Mouse (Mus musculus) megakaryocyte, embryonic 14.5 days (primary cell): ENCODE measurements around the gene Gm9922.

Experiments used
- FLI1 ChIP-seq: IDR thresholded peaks from 2 replicates; pipeline ENCODE4 v1.6.1; 2012; ENCODE audit warnings: low read length, inconsistent platforms, mixed read lengths
- GATA1 ChIP-seq: IDR thresholded peaks from 3 replicates; pipeline ENCODE4 v1.6.1; 2012; ENCODE audit warnings: mixed read lengths, low read length, inconsistent platforms, borderline replicate concordance

DNA sequence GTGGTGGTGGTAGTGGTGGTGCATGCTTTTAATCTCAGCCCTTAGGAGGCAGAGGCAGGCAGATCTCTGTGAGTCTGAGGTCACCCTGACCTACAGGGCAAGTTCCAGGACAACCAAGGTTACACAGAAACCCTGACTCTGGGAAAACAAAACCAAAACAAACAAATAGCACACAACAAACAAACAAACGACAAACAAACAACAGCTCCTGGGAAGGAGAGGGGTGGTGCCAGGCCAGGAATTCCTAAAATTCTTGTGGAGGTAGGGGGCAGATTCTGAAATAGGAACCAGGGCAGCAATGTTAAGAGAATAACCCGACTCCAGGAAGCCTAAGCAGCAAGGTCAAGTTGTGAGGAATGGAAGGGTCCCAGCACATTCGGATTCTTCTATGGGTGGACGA lies 7.9 kb upstream of the Gm9922 start:
- TF ChIP-seq GATA1 (no peak), FLI1 (no peak)
